Mouse (Mus musculus): ENCODE data around the gene Khnyn. TPM values are rescaled to one million over a fixed set of nuclear protein-coding genes. Genes with fewer than 3 reads are reported as not detected.

The Khnyn gene
- polyA plus RNA-seq, 1 experiment from 2014 or later: 6.6 TPM

DNA sequence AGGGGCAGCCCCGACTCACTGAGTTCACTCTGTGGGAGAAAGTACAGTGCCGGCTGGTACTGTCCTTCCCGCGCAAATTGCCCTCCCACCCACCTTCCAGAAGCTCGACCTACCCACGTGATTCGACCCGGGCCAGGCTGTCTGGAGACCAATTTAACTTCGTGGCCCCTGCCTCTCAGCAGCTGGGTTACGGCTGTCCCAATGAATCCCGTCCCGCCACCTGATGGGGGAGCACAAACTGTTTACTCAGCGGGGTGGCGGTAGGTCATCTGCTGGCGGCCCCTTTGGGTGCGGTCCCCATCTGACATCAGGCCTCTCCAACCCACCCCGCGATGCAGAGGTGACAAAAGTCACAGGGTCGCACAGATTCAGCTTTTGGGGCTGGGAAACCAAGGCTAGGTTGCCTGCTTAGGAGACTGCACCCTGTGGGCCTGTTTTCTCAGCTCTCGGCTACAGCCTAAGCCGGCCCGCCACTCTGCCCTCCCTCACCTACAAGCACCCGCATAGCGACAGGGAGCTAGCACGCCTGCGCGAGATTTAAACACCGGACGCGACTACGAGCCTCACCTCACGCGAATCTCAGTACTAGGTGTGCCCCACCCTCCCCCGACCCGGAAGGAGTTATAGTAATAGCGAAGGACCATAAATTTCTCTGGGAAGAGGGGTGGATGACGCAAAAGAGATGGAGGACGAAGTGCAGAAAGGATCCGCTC is 15.1 kb downstream of the Khnyn start, which contains the start of gene Sdr39u1:
Gene Sdr39u1 (minus strand): TSS at position 593 of the 713 bp plus-strand sequence.
- H3K9me3 ChIP-seq (ENCODE audit: control insufficient read depth, low read length): no peaks in the 10 kb centered on the region
- peak within 1 kb of the TSS; percentile 85 for H3K9ac ChIP-seq
- H3K27ac ChIP-seq: peak within 1 kb of the TSS; percentile 84
- peaks cover 35% of the 10 kb centered on the region for H3K36me3 ChIP-seq (replicated peaks; ENCODE audit: control insufficient read depth, insufficient read depth)
- ATAC-seq (ENCODE audit: low FRiP score): peak; percentile 96
- no peaks in the 10 kb centered on the region for H3K27me3 ChIP-seq (ENCODE audit: control insufficient read depth, insufficient read depth, low read length)
- DNase-seq (ENCODE audit: low spot score): peak; percentile 92
- WGBS: 3% methylated on average over 39 of the region's 39 CpGs
- peak within 1 kb of the TSS; percentile 93 for H3K4me2 ChIP-seq (replicated peaks)
- H3K4me3 ChIP-seq (replicated peaks; ENCODE audit: low read length): peak within 1 kb of the TSS; percentile 60
- H3K4me1 ChIP-seq (replicated peaks; ENCODE audit: control insufficient read depth, insufficient read depth, low read length): peaks cover 13% of the 10 kb centered on the region

DNA sequence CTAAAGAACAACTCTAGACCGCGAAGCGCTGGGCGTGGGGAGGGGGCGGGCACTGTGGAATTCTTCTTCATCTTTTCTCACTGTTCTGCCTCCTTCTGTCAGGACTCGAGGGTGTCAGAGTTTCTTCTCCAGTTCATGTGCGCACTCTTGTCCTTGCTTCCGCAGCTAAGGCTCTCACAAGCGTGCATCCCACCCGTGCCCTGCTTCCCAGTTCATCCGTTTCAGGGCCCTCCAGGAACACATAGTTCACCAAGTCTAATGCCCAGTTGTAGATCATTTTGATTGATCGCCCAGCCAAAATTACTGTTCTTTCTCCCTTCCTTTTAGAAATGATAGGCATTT is 15.6 kb downstream of the Khnyn start:
- Histone ChIP-seq H3K4me1 (replicated peaks; ENCODE audit: control insufficient read depth, insufficient read depth, low read length) (peaks cover 13% of the 10 kb centered on the region), H3K36me3 (replicated peaks; ENCODE audit: control insufficient read depth, insufficient read depth) (peaks cover 30% of the 10 kb centered on the region), H3K9me3 (ENCODE audit: control insufficient read depth, low read length) (no peaks in the 10 kb centered on the region), H3K4me3 (replicated peaks; ENCODE audit: low read length) (peak overlapping the region; percentile 60), H3K9ac (peak overlapping the region; percentile 85), H3K27me3 (ENCODE audit: control insufficient read depth, insufficient read depth, low read length) (no peaks in the 10 kb centered on the region), H3K4me2 (replicated peaks) (peak overlapping the region; percentile 93), H3K27ac (peak overlapping the region; percentile 84)
- 9% methylated on average over 12 of the region's 12 CpGs for WGBS
- ATAC-seq (ENCODE audit: low FRiP score) (peak; percentile 63; the same call in 1 of the 2 replicates), DNase-seq (ENCODE audit: low spot score) (no peak)

DNA sequence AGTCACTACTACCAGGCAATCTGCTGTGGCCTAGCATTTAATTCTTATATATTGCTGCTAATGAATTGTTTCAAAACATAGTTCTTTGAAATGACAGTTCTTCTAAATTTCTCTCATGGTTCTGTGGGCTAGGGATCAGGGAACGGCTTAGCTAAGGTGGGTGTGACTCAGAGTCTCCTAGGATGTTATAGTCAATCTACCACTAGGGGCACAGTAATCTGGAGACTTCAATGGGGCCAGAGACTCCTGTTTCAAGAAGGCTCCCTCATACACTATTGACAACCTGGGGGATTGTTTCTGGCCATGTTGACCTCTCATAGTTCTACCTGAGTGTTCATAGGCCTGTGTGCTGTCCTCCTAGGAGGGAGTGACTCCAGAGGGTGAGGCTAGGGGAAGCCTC is 20.8 kb downstream of the Khnyn start:
- no peak overlapping the region for H3K27ac ChIP-seq
- no peaks in the 10 kb centered on the region for H3K36me3 ChIP-seq (replicated peaks; ENCODE audit: control insufficient read depth, insufficient read depth)
- ATAC-seq (ENCODE audit: low FRiP score): no peak
- H3K9me3 ChIP-seq (ENCODE audit: control insufficient read depth, low read length): no peaks in the 10 kb centered on the region
- 50% methylated on average over 1 of the region's 1 CpGs for WGBS
- H3K9ac ChIP-seq: no peak overlapping the region
- H3K27me3 ChIP-seq (ENCODE audit: control insufficient read depth, insufficient read depth, low read length): no peaks in the 10 kb centered on the region
- DNase-seq (ENCODE audit: low spot score): no peak
- peaks cover 6% of the 10 kb centered on the region for H3K4me1 ChIP-seq (replicated peaks; ENCODE audit: control insufficient read depth, insufficient read depth, low read length)
- H3K4me2 ChIP-seq (replicated peaks): no peak overlapping the region
- no peak overlapping the region for H3K4me3 ChIP-seq (replicated peaks; ENCODE audit: low read length)

DNA sequence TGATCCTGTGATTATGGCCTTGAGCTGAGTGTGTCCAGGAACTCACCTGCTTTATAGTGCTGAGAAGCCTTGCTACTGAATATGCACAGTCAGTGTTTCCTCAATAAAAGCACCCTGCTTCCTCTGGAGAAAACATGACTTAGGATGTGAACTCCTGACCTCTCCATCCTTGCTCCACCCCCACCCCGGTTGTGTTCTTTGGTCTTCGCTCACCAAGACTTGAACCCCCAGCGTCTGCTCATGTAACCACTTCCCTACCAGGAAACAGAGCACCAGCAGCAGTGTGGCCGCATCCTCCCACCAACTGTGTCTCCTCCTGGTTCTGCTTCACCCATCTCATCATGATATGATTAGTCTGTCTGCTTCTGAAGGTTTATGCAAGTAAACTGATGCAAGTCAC is 28.7 kb downstream of the Khnyn start:
- no peak for ATAC-seq (ENCODE audit: low FRiP score)

DNA sequence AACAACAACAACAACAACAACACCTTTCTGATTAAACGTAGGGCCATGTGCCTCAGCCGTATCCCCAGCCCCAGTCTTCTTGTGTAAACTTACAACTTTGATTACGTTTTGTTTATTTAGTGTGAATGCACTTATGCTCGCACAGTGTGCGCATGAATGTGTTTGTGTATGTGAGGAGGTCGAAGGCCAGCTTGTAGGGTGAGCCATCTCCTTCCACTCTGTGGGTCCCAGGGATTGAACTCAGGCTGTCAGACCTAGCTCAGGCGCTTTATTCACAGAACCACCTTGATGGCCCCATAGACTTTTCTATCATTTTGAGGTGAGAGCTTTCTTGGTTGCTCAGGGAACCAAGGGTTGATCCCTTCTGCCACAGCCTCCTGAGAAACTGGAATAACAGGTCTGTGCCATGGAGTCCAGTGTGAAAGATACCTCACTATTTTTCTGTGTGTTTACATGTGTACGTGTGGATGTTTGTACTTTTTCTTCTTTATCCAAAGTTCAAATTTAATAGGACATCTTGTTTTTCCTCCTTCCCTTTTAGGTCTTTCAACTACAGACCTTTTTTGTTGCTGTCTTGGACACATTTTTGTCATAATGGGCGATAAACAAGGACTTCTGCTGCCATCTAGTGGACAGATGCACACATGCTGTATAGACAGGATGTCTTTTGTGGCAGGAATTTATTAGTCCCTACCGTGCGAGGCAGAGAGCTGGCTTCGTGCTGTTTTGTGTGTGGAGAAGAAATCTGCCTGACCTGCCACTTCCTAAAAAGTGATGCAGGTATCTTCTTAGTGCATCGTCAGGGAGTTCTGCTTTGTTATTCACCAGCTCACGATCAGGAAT is 33.7 kb downstream of the Khnyn start:
- WGBS: 41% methylated on average over 14 of the region's 14 CpGs
- H3K36me3 ChIP-seq (replicated peaks; ENCODE audit: control insufficient read depth, insufficient read depth): no peaks in the 10 kb centered on the region
- peak overlapping the region; percentile 19 for H3K4me2 ChIP-seq (replicated peaks)
- no peak overlapping the region for H3K4me3 ChIP-seq (replicated peaks; ENCODE audit: low read length)
- H3K27ac ChIP-seq: no peak overlapping the region
- no peak overlapping the region for H3K9ac ChIP-seq
- no peaks in the 10 kb centered on the region for H3K4me1 ChIP-seq (replicated peaks; ENCODE audit: control insufficient read depth, insufficient read depth, low read length)
- DNase-seq (ENCODE audit: low spot score) (peak; percentile 95), ATAC-seq (ENCODE audit: low FRiP score) (peak; percentile 89)
- H3K9me3 ChIP-seq (ENCODE audit: control insufficient read depth, low read length): no peaks in the 10 kb centered on the region; the same call in 1 of the 2 replicates
- H3K27me3 ChIP-seq (ENCODE audit: control insufficient read depth, insufficient read depth, low read length): no peaks in the 10 kb centered on the region

More for the DNA sequence above, 28.7 kb downstream of the Khnyn start:
- H3K4me2 ChIP-seq (replicated peaks): no peak overlapping the region
- no peaks in the 10 kb centered on the region; the same call in 1 of the 2 replicates for H3K9me3 ChIP-seq (ENCODE audit: control insufficient read depth, low read length)
- H3K27ac ChIP-seq: no peak overlapping the region
- no peak overlapping the region for H3K4me3 ChIP-seq (replicated peaks; ENCODE audit: low read length)
- no peaks in the 10 kb centered on the region for H3K4me1 ChIP-seq (replicated peaks; ENCODE audit: control insufficient read depth, insufficient read depth, low read length)
- no peak for DNase-seq (ENCODE audit: low spot score)
- H3K27me3 ChIP-seq (ENCODE audit: control insufficient read depth, insufficient read depth, low read length): no peaks in the 10 kb centered on the region
- 52% methylated on average over 4 of the region's 4 CpGs for WGBS
- H3K36me3 ChIP-seq (replicated peaks; ENCODE audit: control insufficient read depth, insufficient read depth): no peaks in the 10 kb centered on the region
- H3K9ac ChIP-seq: no peak overlapping the region

DNA sequence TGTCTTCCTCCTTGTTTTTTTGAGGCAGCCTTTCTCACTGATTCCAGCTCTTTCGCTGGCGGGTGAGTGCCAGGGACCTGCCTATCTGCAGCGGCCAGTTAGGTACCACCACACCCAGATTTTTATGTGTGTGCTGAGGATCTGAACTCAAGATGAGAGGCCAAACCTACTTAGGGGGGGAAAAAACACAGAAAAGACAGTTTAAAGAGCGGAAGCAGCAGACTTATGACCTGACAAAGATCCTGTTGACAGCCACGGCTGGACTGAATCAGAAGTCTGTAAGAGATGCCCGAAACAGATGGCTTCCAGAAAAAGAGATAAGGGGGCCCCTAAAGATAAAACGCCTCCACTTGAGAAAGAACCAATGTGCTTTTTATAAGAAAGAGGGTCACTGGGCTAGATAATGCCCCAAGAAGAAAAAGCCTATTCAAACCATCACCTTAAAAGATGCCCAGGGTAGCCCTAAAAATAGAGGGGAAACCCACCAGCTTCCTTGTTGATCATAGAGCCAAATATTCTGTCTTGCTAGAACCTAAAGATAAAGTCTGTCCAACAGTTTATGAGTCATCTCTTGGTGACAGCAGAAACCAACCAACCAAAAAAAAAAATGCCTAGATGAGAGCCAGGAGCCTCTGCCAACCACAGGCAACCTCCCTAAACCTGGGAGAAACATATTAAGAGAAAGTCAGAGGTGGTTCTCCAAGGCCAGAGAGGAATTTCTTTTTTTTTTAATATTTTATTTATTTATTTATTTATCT is 37.9 kb downstream of the Khnyn start:
- H3K9me3 ChIP-seq (ENCODE audit: control insufficient read depth, low read length): no peaks in the 10 kb centered on the region
- no peak overlapping the region for H3K4me3 ChIP-seq (replicated peaks; ENCODE audit: low read length)
- no peaks in the 10 kb centered on the region for H3K27me3 ChIP-seq (ENCODE audit: control insufficient read depth, insufficient read depth, low read length)
- 87% methylated on average over 7 of the region's 7 CpGs for WGBS
- no peaks in the 10 kb centered on the region for H3K4me1 ChIP-seq (replicated peaks; ENCODE audit: control insufficient read depth, insufficient read depth, low read length)
- no peak overlapping the region for H3K27ac ChIP-seq
- no peak for ATAC-seq (ENCODE audit: low FRiP score)
- no peak overlapping the region for H3K4me2 ChIP-seq (replicated peaks)
- H3K36me3 ChIP-seq (replicated peaks; ENCODE audit: control insufficient read depth, insufficient read depth): no peaks in the 10 kb centered on the region
- H3K9ac ChIP-seq: no peak overlapping the region
- DNase-seq (ENCODE audit: low spot score): no peak

DNA sequence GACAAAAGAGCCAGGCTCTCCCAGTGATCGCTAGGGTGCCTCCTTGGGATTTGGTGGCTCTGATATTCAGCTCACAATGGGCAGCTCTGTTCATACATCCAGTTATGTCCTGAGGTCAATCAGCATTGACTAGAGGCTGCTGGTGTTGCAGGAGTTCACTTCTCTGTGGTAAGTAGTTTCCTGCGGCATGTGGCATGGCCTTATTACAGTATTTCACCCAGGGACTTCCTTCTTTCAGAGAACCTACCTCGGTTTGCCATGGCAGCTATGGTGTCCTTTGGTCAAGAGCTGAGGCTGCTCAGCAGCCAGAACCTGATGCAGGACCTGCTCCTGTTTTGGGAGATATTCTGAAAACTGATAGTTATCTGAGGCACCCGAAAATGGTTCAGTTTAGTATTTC is 42.1 kb downstream of the Khnyn start:
- no peaks in the 10 kb centered on the region for H3K27me3 ChIP-seq (ENCODE audit: control insufficient read depth, insufficient read depth, low read length)
- H3K9ac ChIP-seq: no peak overlapping the region
- H3K9me3 ChIP-seq (ENCODE audit: control insufficient read depth, low read length): no peaks in the 10 kb centered on the region
- ATAC-seq (ENCODE audit: low FRiP score): no peak
- H3K36me3 ChIP-seq (replicated peaks; ENCODE audit: control insufficient read depth, insufficient read depth): no peaks in the 10 kb centered on the region
- no peaks in the 10 kb centered on the region for H3K4me1 ChIP-seq (replicated peaks; ENCODE audit: control insufficient read depth, insufficient read depth, low read length)
- H3K4me3 ChIP-seq (replicated peaks; ENCODE audit: low read length): no peak overlapping the region
- DNase-seq (ENCODE audit: low spot score): no peak
- no peak overlapping the region for H3K27ac ChIP-seq
- H3K4me2 ChIP-seq (replicated peaks): no peak overlapping the region
- 88% methylated on average over 4 of the region's 4 CpGs for WGBS

DNA sequence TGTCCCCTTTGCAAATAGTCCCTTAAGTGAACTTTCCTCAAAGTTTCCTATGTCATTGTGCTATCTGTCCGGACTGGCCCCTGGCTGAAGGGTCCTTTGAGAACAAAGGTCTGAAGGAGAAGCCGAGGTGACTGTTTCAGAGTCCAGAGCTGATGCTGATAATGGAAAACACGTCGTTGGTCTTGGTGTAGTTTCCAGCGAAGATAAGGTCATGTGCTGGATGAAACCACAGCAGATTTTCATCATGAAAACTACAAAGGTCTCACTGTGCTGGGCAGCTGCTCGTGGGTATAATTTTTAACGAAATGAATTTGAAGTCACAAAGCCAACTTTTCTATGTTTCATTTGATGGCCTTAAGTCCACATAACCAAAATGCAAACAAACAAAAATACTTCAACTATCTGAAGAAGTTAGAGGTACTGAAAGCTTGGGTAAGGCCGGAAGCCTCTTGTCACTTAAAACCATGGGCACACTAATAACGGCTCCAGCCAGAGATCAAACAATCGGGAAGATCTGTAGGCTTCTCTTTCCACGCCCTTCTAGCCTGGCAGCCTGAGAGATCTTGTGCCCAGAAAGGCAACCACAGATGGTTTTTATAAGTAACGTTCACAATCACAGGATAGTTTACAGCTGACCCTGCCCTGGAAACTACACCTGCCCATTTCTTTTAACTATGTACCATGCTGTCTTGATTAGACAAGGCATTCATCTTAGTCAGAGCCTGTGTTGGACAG is 44.7 kb downstream of the Khnyn start:
- no peak for ATAC-seq (ENCODE audit: low FRiP score)
- Histone ChIP-seq H3K27me3 (ENCODE audit: control insufficient read depth, insufficient read depth, low read length) (no peaks in the 10 kb centered on the region), H3K9ac (no peak overlapping the region), H3K27ac (no peak overlapping the region), H3K4me2 (replicated peaks) (no peak overlapping the region), H3K4me3 (replicated peaks; ENCODE audit: low read length) (no peak overlapping the region), H3K4me1 (replicated peaks; ENCODE audit: control insufficient read depth, insufficient read depth, low read length) (no peaks in the 10 kb centered on the region), H3K9me3 (ENCODE audit: control insufficient read depth, low read length) (no peaks in the 10 kb centered on the region), H3K36me3 (replicated peaks; ENCODE audit: control insufficient read depth, insufficient read depth) (no peaks in the 10 kb centered on the region)
- no peak for DNase-seq (ENCODE audit: low spot score)
- 85% methylated on average over 12 of the region's 12 CpGs for WGBS
